Mouse (Mus musculus) spleen, adult 12 weeks (tissue): ENCODE data around the gene Slc9a8.

Experiments
- DNase-seq: peaks from one replicate; pipeline ENCODE4 v3.0.0; 2022; ENCODE audit warnings: low spot score

The Slc9a8 gene

DNA sequence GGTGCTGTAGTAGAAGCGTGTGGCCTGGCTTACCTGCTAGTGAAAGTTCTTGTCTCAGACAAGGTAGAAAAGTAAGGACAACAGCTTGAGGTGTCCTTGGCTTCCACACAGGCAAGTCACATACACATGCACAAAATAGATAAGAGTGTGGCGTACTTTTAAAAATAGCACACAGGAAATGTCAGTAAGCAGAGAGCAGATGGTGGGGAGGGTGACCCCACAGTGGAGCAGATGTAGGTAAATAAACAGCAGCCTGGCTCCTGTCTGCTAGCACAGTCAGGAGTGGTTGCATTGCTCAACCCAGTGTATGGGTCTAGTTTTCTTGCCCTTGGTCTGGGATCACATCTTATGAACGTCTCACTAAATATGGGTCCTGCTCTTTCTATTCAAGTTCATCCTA, 89.0 kb downstream of the Slc9a8 start:
- DNase-seq = no peak

DNA sequence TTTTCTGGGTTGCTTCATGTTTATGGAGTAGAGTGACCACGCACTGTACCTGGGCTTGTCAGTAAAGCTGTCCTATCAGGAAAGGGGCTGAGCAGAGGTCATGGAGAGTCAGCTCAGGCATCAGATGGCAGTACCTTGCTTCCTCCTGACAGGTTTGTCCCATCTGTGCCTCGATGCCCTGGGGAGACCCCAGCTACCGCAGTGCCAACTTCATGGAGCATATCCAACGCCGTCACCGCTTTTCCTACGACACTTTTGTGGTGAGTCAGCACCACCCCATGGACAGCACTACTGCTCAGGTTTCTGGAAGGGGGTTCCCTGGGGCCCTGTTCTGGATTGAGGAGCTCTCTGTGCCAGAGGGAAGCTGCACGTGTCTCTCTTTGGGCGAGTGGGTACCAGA, 90.9 kb downstream of the Slc9a8 start:
- no peak for DNase-seq

DNA sequence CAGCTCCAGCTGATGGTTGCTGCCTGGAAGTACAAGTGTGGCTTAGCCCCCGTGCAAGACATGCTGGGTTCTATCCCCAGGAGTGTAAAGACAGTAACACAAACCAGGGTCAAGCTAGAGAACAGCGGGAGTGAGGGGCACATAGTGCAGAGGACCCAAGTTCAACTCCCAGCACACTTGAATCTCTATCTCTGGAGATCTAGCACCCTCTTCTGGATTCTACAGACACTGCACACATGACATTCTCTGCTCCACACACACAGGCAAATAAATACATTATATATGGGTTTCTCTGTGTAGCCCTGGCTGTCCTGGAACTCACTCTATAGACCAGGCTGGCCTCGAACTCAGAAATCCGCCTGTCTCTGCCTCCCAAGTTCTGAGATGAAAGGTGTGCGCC, 91.5 kb downstream of the Slc9a8 start:
- no peak for DNase-seq

DNA sequence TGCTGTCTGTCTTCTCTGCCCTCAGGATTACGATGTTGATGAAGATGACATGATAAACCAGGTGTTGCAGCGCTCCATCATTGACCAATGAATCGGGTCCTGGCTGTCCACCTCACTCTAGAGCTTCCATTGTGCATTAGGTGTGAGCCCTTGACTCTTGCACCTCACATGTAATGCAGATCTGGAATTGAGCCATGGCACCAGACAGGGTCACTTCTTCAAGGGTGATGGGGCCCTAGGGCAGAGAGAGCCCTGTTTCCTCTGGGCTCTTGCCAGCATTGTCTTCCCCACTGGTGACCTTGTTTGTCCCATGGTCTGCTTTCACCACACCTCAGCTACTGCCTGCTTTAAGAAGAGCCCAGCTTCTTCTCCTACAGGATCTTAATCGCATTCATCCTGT, 93.1 kb downstream of the Slc9a8 start:
- no peak for DNase-seq

DNA sequence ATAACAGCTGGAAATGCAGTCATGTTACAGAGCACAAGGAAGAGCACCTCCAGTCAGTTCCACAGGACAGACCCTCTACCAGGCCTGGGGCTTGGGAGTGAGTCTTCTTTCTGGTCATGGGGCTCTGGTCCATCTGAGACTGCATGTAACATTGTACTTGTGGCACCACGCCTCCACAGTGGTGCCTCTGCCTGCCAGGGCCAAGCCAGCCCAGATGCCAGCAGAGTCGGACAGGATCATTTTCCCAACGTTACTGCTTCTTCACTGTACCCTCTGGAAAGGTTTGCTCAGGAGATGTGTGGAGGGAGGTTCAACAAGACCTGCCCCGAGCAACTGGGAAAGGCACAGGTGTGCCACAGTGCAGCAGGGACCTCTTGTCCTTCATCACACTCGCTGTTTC, 94.2 kb downstream of the Slc9a8 start:
- no peak for DNase-seq

DNA sequence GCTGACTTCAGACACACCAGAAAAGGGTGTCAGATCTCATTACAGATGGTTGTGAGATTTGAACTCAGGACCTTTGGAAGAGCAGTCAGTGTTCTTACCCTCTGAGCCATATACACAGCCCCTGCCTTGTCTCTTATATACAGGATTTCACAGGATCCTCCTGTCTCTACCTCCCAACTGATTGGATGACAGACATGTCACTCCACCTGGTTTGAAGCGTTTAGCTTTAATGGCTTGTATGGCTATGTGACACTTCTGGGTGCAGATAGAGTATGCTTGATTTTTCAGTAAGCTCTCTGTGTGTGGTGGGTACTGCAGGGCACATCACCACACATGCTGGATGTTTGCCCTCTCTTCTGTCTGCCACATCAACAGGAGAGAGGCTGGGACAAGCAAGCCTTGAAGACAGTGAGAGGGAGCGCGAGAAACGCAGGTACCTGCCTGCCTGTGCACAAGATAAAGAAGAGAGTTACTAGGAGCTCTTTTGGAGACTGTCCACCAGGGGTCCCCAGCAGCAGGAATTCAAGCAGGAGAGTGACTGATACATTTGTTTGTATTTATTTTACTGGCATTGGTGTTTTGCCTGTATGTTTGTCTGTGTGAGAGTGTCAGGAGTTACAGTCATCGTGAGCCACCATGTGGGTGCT, 98.2 kb downstream of the Slc9a8 start:
- no peak for DNase-seq
